Mouse (Mus musculus) large intestine, adult 2 months (tissue): ENCODE measurements at regions not wholly inside any gene's neighbourhood (a gene's known extent, or its start where the extent isn't known, plus 50 kb on each side); places are given as distances from the start of the nearest gene placed in this dataset.
"Not testable (repeated sequence)": the region's sequence is repeated elsewhere in the genome, so short reads cannot be mapped to it uniquely, and the experiment has no call there.

Experiments used
- DNase-seq: peaks from one replicate; pipeline ENCODE4 v3.0.0-alpha.2; 2012; ENCODE audit warnings: low read depth, low spot score
- WGBS: fragments of 180-500 bp; shearing (Covaris S2); methylation state at CpG from one replicate; pipeline ENCODE4 v1.1.7; 2018; 5-methylcytosine and 5-hydroxymethylcytosine counted together

DNA sequence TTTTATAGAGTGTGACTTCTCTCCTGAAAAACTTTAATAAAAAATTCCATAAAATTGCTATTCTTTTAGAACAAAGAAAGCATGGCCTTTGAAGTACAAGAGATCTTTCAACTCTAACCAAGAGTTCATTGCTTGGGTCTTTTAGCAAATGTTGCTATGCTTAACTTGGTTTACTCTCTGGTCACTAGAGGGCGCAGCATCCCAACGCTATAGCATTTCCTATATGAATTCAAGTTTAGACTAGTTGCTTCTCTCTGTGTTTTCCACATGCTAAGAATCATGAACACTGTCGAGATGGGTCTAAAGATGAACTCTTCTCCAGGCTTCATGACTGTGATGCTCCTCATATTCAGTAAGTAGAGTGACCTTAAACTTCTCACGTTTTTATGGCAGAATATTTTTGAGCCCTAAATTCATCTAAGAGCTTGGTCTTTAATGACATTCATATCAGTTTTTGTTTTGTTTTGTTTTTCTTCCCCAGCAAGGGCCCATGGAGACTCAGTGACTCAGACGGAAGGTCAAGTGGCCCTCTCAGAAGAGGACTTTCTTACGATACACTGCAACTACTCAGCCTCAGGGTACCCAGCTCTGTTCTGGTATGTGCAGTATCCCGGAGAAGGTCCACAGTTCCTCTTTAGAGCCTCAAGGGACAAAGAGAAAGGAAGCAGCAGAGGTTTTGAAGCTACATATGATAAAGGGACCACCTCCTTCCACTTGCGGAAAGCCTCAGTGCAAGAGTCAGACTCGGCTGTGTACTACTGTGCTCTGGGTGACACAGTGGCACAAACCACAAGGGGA, 823.2 kb upstream of the Olfr1507 start:
- not testable (repeated sequence) for DNase-seq
- WGBS, result no CpG with 5 or more reads among the region's 9 CpGs

GRCm38 (mm10) chr14:53312490-53312889, 816.9 kb upstream of the Olfr1507 start:
- DNase-seq, result not testable (repeated sequence)
- WGBS, result 21% methylated on average over 1 of the region's 1 CpGs

GRCm38 (mm10) chr14:53303179-53303578, 807.6 kb upstream of the Olfr1507 start:
- not testable (repeated sequence) for DNase-seq

GRCm38 (mm10) chr14:53302491-53302829, 806.9 kb upstream of the Olfr1507 start:
- WGBS, result no CpG with 5 or more reads among the region's 3 CpGs
- not testable (repeated sequence) for DNase-seq

More at GRCm38 (mm10) chr14:53303179-53303578, 807.6 kb upstream of the Olfr1507 start:
- WGBS, result no CpG with 5 or more reads among the region's 3 CpGs

DNA sequence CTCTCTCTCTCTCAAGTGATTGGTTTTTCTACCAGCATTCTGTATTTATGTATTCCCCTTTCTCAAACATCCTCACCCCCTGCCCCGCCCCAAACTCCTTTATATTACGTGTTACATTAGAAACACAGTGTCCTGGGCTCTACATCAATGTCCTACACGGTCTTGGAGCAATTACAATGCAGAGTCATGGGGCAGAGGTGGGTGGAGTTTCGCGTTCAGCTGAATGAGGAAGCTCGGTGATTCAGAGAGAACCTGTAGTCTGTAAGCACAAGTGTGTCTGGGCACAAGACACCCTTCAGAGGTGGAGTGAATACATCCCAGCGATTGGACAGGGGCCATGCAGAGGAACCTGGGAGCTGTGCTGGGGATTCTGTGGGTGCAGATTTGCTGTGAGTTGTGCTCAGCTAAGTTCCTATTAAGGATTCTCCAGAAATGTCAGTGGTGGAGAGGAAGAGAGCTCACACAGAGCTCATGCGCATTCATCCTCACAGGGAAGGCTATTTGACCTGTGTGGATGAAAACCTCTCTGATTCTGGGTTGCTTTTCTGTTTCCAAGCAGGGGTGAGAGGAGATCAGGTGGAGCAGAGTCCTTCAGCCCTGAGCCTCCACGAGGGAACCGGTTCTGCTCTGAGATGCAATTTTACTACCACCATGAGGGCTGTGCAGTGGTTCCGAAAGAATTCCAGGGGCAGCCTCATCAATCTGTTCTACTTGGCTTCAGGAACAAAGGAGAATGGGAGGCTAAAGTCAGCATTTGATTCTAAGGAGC, 806.4 kb upstream of the Olfr1507 start:
- no CpG with 5 or more reads among the region's 11 CpGs for WGBS
- DNase-seq, result not testable (repeated sequence)

GRCm38 (mm10) chr14:53301110-53301509, 805.6 kb upstream of the Olfr1507 start:
- WGBS, result 78% methylated on average over 1 of the region's 1 CpGs
- DNase-seq, result not testable (repeated sequence)

DNA sequence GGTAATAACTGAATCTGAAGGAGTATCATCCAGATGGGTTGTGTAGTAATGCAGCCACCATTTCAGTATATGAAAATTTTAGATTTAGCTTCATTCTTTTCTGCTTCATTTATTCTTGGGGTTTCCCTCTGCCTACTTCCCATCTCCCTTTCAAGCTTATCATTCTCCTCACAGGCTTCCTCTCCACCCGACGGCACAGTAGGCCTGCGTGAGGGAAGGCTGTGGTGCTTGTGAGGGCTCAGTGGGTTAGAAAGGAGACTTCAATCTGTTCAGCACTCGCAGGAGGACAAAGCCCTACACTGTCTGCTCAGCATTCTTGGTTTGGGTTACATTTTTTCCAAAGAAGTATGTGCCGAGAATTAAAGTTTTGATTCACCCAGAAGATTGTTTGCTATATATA, 804.2 kb upstream of the Olfr1507 start:
- WGBS, result no CpG with 5 or more reads among the region's 5 CpGs
- not testable (repeated sequence) for DNase-seq

GRCm38 (mm10) chr14:53283350-53284141, 788.0 kb upstream of the Olfr1507 start:
- DNase-seq, result not testable (repeated sequence)
- WGBS, result no CpG with 5 or more reads among the region's 12 CpGs

GRCm38 (mm10) chr14:53273218-53273617, 777.7 kb upstream of the Olfr1507 start:
- 87% methylated on average over 3 of the region's 4 CpGs for WGBS

GRCm38 (mm10) chr14:53267693-53268092, 772.1 kb upstream of the Olfr1507 start:
- not testable (repeated sequence) for DNase-seq
- 40% methylated on average over 2 of the region's 2 CpGs for WGBS

More at GRCm38 (mm10) chr14:53273218-53273617, 777.7 kb upstream of the Olfr1507 start:
- DNase-seq, result not testable (repeated sequence)

- WGBS, result no CpG with 5 or more reads among the region's 3 CpGs
- not testable (repeated sequence) for DNase-seq
Measured at GRCm38 (mm10) chr14:53255962-53256361, 760.4 kb upstream of the Olfr1507 start.

GRCm38 (mm10) chr14:53253470-53253869, 757.9 kb upstream of the Olfr1507 start:
- DNase-seq, result not testable (repeated sequence)

- WGBS, result no CpG with 5 or more reads among the region's 6 CpGs
Measured at GRCm38 (mm10) chr14:53231142-53231541, 735.6 kb upstream of the Olfr1507 start.

GRCm38 (mm10) chr14:53224789-53225188, 729.2 kb upstream of the Olfr1507 start:
- WGBS, result no CpG with 5 or more reads among the region's 1 CpGs
- DNase-seq, result not testable (repeated sequence)

More at GRCm38 (mm10) chr14:53231142-53231541, 735.6 kb upstream of the Olfr1507 start:
- DNase-seq, result not testable (repeated sequence)

GRCm38 (mm10) chr14:53210554-53210953, 715.0 kb upstream of the Olfr1507 start:
- no CpG with 5 or more reads among the region's 3 CpGs for WGBS

GRCm38 (mm10) chr14:53209258-53209657, 713.7 kb upstream of the Olfr1507 start:
- not testable (repeated sequence) for DNase-seq

More at GRCm38 (mm10) chr14:53210554-53210953, 715.0 kb upstream of the Olfr1507 start:
- DNase-seq, result not testable (repeated sequence)

DNA sequence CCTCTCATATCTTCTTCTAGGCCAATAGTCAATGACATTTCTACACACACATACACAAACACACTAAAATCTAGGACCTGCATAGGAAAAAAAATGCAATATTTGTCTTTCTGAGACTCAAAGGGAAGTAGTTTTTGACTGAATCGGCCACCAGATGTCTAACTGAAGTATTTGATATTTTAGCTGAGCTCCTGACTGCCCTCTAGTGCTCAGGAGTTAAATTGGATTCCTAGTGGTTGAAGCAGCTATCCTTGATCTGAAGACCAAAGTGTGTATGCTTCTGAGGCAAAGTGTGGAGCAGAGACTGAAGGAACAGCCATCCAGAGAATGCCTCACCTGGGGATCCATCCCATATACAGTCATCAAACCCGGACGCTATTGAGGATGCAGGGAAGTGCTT, 695.4 kb upstream of the Olfr1507 start:
- WGBS, result no CpG with 5 or more reads among the region's 3 CpGs
- DNase-seq, result not testable (repeated sequence)

DNA sequence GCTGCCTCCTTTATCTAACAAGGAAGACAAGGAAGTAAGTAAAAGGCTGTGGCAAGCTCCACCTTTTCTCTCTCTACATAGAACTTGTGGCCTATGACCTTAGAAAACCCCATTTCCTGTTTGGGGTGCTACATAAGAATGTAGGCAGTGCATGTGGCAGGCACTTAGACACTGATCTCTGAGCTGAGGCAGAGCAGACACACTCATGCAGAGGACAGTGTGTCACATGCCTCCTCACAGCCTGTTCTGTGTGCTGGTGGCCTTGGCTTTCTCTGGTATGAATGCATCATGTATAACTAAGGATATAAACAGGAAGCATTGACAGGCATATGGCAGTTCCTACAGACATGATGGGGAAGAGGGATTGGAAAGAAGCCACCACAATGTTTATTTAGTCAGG, 678.5 kb upstream of the Olfr1507 start:
- DNase-seq, result not testable (repeated sequence)

DNA sequence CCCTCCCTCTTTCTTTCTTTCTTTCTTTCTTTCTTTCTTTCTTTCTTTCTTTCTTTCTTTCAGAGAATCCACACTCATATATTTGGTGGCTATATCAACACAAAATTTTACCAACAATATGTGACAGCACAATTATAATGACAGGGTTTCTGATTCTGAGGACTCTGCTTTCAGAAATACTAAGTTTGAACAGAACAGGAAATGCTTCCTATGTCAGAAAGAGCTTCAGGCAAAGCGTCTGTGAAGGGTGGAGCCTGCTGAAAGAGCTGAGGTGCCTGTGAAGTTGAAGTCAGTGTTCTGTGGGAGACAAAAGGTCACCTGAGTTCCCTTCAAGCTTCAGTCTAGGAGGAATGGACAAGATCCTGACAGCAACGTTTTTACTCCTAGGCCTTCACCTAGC, 670.8 kb upstream of the Olfr1507 start:
- no CpG with 5 or more reads among the region's 2 CpGs for WGBS
- not testable (repeated sequence) for DNase-seq

DNA sequence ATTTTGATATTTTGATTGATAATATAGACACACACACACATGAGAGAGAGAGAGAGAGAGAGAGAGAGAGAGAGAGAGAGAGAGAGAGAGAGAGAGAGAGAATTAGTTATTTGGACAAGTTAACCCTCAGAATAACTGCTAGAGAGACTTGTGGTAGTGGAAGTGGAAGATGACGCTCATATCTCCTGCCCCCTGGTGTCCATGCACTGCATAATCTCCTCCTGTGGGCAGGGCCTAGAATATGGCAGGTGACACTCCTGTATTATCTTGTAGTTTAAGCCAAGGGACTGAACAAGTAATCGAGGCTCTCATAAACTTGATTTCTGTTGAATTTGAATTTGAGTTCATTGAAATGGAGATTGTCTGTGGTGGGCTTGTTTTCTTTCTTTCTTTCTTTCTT, 663.5 kb upstream of the Olfr1507 start:
- WGBS, result no CpG with 5 or more reads among the region's 2 CpGs
- not testable (repeated sequence) for DNase-seq
